Mouse (Mus musculus) hindbrain, embryonic 11.5 days (tissue): ENCODE results near the gene Sema6b. TPM values are rescaled to one million over a fixed set of nuclear protein-coding genes. Genes with fewer than 3 reads are reported as not detected.
A peak's percentile ranks its signal among the peaks of the same experiment; 100 is the strongest.
"Not testable (repeated sequence)": the region's sequence is repeated elsewhere in the genome, so short reads cannot be mapped to it uniquely, and the experiment has no call there.

Source experiments
- ATAC-seq: fragments of 200-750 bp; cut with Nextera tagmentation; 2 replicates; pipeline ENCODE4 v1.8.0; 2017; ENCODE audit warnings: mild to moderate bottlenecking, moderate TSS enrichment, moderate library complexity; ENCODE audit not compliant: low FRiP score
- DNase-seq: peaks from one replicate; pipeline ENCODE4 v3.0.0-alpha.2; 2015; ENCODE audit warnings: low spot score
- H3K27ac ChIP-seq: fragments of 300-500 bp; sonication (generic); 2 replicates; pipeline ENCODE4 v1.5.1; 2014; ENCODE audit warnings: mild to moderate bottlenecking, low read depth, low read length
- H3K27me3 ChIP-seq: fragments of 300-500 bp; sonication (generic); 2 replicates; pipeline ENCODE4 v1.6.1; 2014; ENCODE audit warnings: mild to moderate bottlenecking, low read length, moderate library complexity, mixed read lengths; ENCODE audit not compliant: control insufficient read depth, insufficient read depth
- H3K36me3 ChIP-seq: fragments of 300-500 bp; sonication (generic); 2 replicates; pipeline ENCODE4 v1.6.1; 2014; ENCODE audit warnings: mild to moderate bottlenecking, low read length, moderate library complexity, mixed read lengths; ENCODE audit not compliant: control insufficient read depth, insufficient read depth
- H3K4me1 ChIP-seq: fragments of 300-500 bp; sonication (generic); replicated peaks from 2 replicates; pipeline ENCODE4 v1.6.1; 2014; ENCODE audit warnings: low read length, mixed read lengths; ENCODE audit not compliant: control insufficient read depth, insufficient read depth
- H3K4me2 ChIP-seq: fragments of 300-500 bp; sonication (generic); replicated peaks from 2 replicates; pipeline ENCODE4 v1.6.1; 2014; ENCODE audit warnings: mild to moderate bottlenecking, low read depth, low read length
- H3K4me3 ChIP-seq: fragments of 300-500 bp; sonication (generic); 2 replicates; pipeline ENCODE4 v1.5.1; 2014; ENCODE audit warnings: low read depth, low read length
- H3K9ac ChIP-seq: fragments of 300-500 bp; sonication (generic); 2 replicates; pipeline ENCODE4 v1.6.1; 2014; ENCODE audit warnings: low read depth, low read length
- H3K9me3 ChIP-seq: fragments of 300-500 bp; sonication (generic); 2 replicates; pipeline ENCODE4 v1.6.1; 2016; ENCODE audit warnings: low read length; ENCODE audit not compliant: control insufficient read depth
- WGBS: fragments of 180-500 bp; shearing (Covaris S2); extraction: QIAGEN DNeasy Blood & Tissue Kit; methylation state at CpG from one replicate; pipeline ENCODE4 v1.1.7; 2014; 5-methylcytosine and 5-hydroxymethylcytosine counted together
- polyA plus RNA-seq: library from polyadenylated mRNA; unstranded; fragments of >200 nt; fragmentation: Nextera tagmentation; extraction: Ambion mirVana; gene quantifications from 2 replicates; pipeline ENCODE4 v1.2.1, GENCODE M21; 2014

Gene Sema6b
- polyA plus RNA-seq, 1 experiment from 2014 or later = 2.5 TPM

- H3K4me2 ChIP-seq = 0 out of 2 replicates have a peak overlapping the region, but pooled peaks have one; percentile 17
- not testable (repeated sequence) for H3K4me3 ChIP-seq, H3K4me1 ChIP-seq, DNase-seq, H3K27ac ChIP-seq, H3K27me3 ChIP-seq, ATAC-seq, H3K36me3 ChIP-seq, H3K9me3 ChIP-seq, H3K9ac ChIP-seq
- 67% methylated on average over 9 of the region's 9 CpGs for WGBS
Observed at GRCm38 (mm10) chr17:56078361-56078760, 61.8 kb downstream of the Sema6b start.

GRCm38 (mm10) chr17:56077523-56077922, 62.6 kb downstream of the Sema6b start:
- DNase-seq = no peak
- H3K9me3 ChIP-seq = no peaks in the 10 kb centered on the region
- H3K4me3 ChIP-seq = no peak overlapping the region
- H3K9ac ChIP-seq = no peak overlapping the region
- H3K36me3 ChIP-seq = no peaks in the 10 kb centered on the region
- ATAC-seq = no peak
- peaks cover 5% of the 10 kb centered on the region for H3K4me1 ChIP-seq
- WGBS = 90% methylated on average over 5 of the region's 5 CpGs
- H3K27me3 ChIP-seq = no peaks in the 10 kb centered on the region
- H3K27ac ChIP-seq = no peak overlapping the region
- H3K4me2 ChIP-seq = no peak overlapping the region

GRCm38 (mm10) chr17:56074827-56075208, 65.3 kb downstream of the Sema6b start, which contains the start of gene Ubxn6:
TSS of gene Ubxn6 (minus strand) at chr17:56075028.
- peak within 1 kb of the TSS; percentile 70 for H3K4me3 ChIP-seq
- H3K9ac ChIP-seq = peak within 1 kb of the TSS; percentile 79
- peaks cover 4% of the 10 kb centered on the region for H3K36me3 ChIP-seq
- ATAC-seq = peak; percentile 54
- no peaks in the 10 kb centered on the region for H3K9me3 ChIP-seq
- peak within 1 kb of the TSS; percentile 66 for H3K4me2 ChIP-seq
- peak; percentile 98 for DNase-seq
- H3K27me3 ChIP-seq = no peaks in the 10 kb centered on the region
- peak within 1 kb of the TSS; percentile 91 for H3K27ac ChIP-seq
- under 1% methylated on average over 35 of the region's 35 CpGs for WGBS
- peaks cover 3% of the 10 kb centered on the region; the same call in 1 of the 2 replicates for H3K4me1 ChIP-seq

GRCm38 (mm10) chr17:56074097-56074826, 65.9 kb downstream of the Sema6b start:
- H3K36me3 ChIP-seq = peaks cover 7% of the 10 kb centered on the region
- peaks cover 3% of the 10 kb centered on the region; the same call in 1 of the 2 replicates for H3K4me1 ChIP-seq
- DNase-seq = peak; percentile 89
- peak overlapping the region; percentile 70 for H3K4me3 ChIP-seq
- WGBS = 8% methylated on average over 22 of the region's 22 CpGs
- H3K27ac ChIP-seq = peak overlapping the region; percentile 91
- peak; percentile 31 for ATAC-seq
- H3K9ac ChIP-seq = peak overlapping the region; percentile 79
- no peaks in the 10 kb centered on the region for H3K27me3 ChIP-seq
- H3K4me2 ChIP-seq = peak overlapping the region; percentile 66
- H3K9me3 ChIP-seq = no peaks in the 10 kb centered on the region

Other genes with a start within 250 kb of the Sema6b start
- gene Zfp959, start 248.2 kb downstream of the Sema6b start, polyA plus RNA-seq = 11.9 and 13.4 TPM in 2 replicates
- gene Zfp119b, start 190.8 kb downstream of the Sema6b start, polyA plus RNA-seq = 6.3 and 6.7 TPM in 2 replicates
- 2.2 and 3.1 TPM in 2 replicates for gene Ebi3, start 187.7 kb downstream of the Sema6b start, polyA plus RNA-seq
- gene Yju2, start 181.2 kb downstream of the Sema6b start, polyA plus RNA-seq = 21.3 and 22.4 TPM in 2 replicates
- 95.2 and 102 TPM in 2 replicates for gene Shd, start 169.9 kb downstream of the Sema6b start, polyA plus RNA-seq
- 65.0 and 66.5 TPM in 2 replicates for gene Fsd1, start 153.8 kb downstream of the Sema6b start, polyA plus RNA-seq
- gene Stap2, start 134.8 kb downstream of the Sema6b start, polyA plus RNA-seq = 5.1 and 6.3 TPM in 2 replicates
- 141 and 163 TPM in 2 replicates for gene Mpnd, start 134.6 kb downstream of the Sema6b start, polyA plus RNA-seq
- 112 and 114 TPM in 2 replicates for gene Sh3gl1, start 103.7 kb downstream of the Sema6b start, polyA plus RNA-seq
- gene Chaf1a, start 99.9 kb downstream of the Sema6b start, polyA plus RNA-seq = 16.1 and 18.9 TPM in 2 replicates
- 50.6 and 51.1 TPM in 2 replicates for gene Ubxn6, start 65.3 kb downstream of the Sema6b start, polyA plus RNA-seq
- gene Hdgfl2, start 60.7 kb downstream of the Sema6b start, polyA plus RNA-seq = 100 and 113 TPM in 2 replicates
- 0.07 and 0.09 TPM in 2 replicates for gene Plin4, start 30.5 kb downstream of the Sema6b start, polyA plus RNA-seq
- gene Plin5, start 22.7 kb downstream of the Sema6b start, polyA plus RNA-seq = 0.20 and 0.28 TPM in 2 replicates
- gene Lrg1, start 18.3 kb downstream of the Sema6b start, polyA plus RNA-seq = 0.21 TPM in 1 of 2 replicates, not detected in the other
- gene Tnfaip8l1, start 22.1 kb upstream of the Sema6b start, polyA plus RNA-seq = 8.5 and 9.9 TPM in 2 replicates
- 62.1 and 62.9 TPM in 2 replicates for gene Mydgf, start 43.6 kb upstream of the Sema6b start, polyA plus RNA-seq
- gene Dpp9, start 78.6 kb upstream of the Sema6b start, polyA plus RNA-seq = 26.2 and 27.6 TPM in 2 replicates
- 12.8 and 14.4 TPM in 2 replicates for gene Fem1a, start 116.5 kb upstream of the Sema6b start, polyA plus RNA-seq
- 2.1 and 2.7 TPM in 2 replicates for gene Ticam1, start 136.4 kb upstream of the Sema6b start, polyA plus RNA-seq
- gene Plin3, start 152.5 kb upstream of the Sema6b start, polyA plus RNA-seq = 25.0 and 26.2 TPM in 2 replicates
- not detected in 2 replicates for gene Arrdc5, start 159.9 kb upstream of the Sema6b start, polyA plus RNA-seq
- gene Uhrf1, start 163.0 kb upstream of the Sema6b start, polyA plus RNA-seq = 77.7 and 95.9 TPM in 2 replicates
- 33.7 and 39.0 TPM in 2 replicates for gene Kdm4b, start 185.7 kb upstream of the Sema6b start, polyA plus RNA-seq